Mouse (Mus musculus) liver, adult 2 months (tissue): ENCODE measurements around the gene Phactr3. TPM values are rescaled to one million over a fixed set of nuclear protein-coding genes. Genes with fewer than 3 reads are reported as not detected.
A peak's percentile ranks its signal among the peaks of the same experiment; 100 is the strongest.

Experiments
- DNase-seq: peaks from one replicate; pipeline ENCODE4 v3.0.0-alpha.2; 2011; ENCODE audit warnings: low read depth, low spot score; ENCODE audit errors: extremely low read depth
- H3K27ac ChIP-seq: fragments of 200-500 bp; replicated peaks from 2 replicates; pipeline ENCODE4 v1.5.1; 2012; ENCODE audit warnings: low read depth, mild to moderate bottlenecking, control low read depth, inconsistent platforms, low read length; ENCODE audit not compliant: insufficient read depth
- H3K27me3 ChIP-seq: fragments of 200-500 bp; 2 replicates; pipeline ENCODE4 v1.6.1; 2012; ENCODE audit warnings: mild to moderate bottlenecking, moderate library complexity, low read length, inconsistent platforms; ENCODE audit not compliant: control insufficient read depth, insufficient read depth
- H3K36me3 ChIP-seq: fragments of 200-500 bp; 2 replicates; pipeline ENCODE4 v1.6.1; 2012; ENCODE audit warnings: low read length, inconsistent platforms; ENCODE audit not compliant: control insufficient read depth, insufficient read depth
- H3K4me1 ChIP-seq: fragments of 200-500 bp; 2 replicates; pipeline ENCODE4 v1.6.1; 2011; ENCODE audit warnings: low read length; ENCODE audit not compliant: control insufficient read depth, insufficient read depth
- H3K4me3 ChIP-seq: fragments of 200-500 bp; 2 replicates; pipeline ENCODE4 v1.5.1; 2011; ENCODE audit warnings: low read depth, mild to moderate bottlenecking, control low read depth, low read length, moderate library complexity; ENCODE audit not compliant: insufficient read depth
- H3K79me2 ChIP-seq: fragments of 200-500 bp; 2 replicates; pipeline ENCODE4 v1.6.1; 2012; ENCODE audit warnings: inconsistent platforms, mild to moderate bottlenecking, low read length, moderate library complexity; ENCODE audit not compliant: control insufficient read depth, insufficient read depth
- H3K9ac ChIP-seq: fragments of 200-500 bp; 2 replicates; pipeline ENCODE4 v1.6.1; 2012; ENCODE audit warnings: low read depth, mild to moderate bottlenecking, control low read depth, inconsistent platforms, low read length
- CTCF ChIP-seq: fragments of 200-500 bp; IDR thresholded peaks from 2 replicates; pipeline ENCODE4 v1.5.1; 2011; ENCODE audit warnings: low read depth, low read length, control low read depth
- POLR2A ChIP-seq: fragments of 200-500 bp; IDR thresholded peaks from 2 replicates; pipeline ENCODE4 v1.6.1; 2011; ENCODE audit warnings: low read length, control low read depth; ENCODE audit not compliant: insufficient read depth; ENCODE audit errors: extremely low read depth
- WGBS: fragments of 180-500 bp; shearing (Covaris S2); methylation state at CpG from one replicate; pipeline ENCODE4 v1.1.7; 2018; 5-methylcytosine and 5-hydroxymethylcytosine counted together
- polyA plus RNA-seq: library from polyadenylated mRNA; depleted of rRNA; stranded (reverse); fragments of >200 nt; gene quantifications from 2 replicates; pipeline ENCODE4 v1.2.3, GENCODE M21; 2012
- total RNA-seq: library from RNA; depleted of rRNA; stranded (reverse); fragments of >200 nt; gene quantifications from 2 replicates; pipeline ENCODE4 v1.2.3, GENCODE M21; 2014

Phactr3 gene
- total and polyA plus RNA-seq, 2 experiments = not detected

GRCm38 (mm10) chr2:178220148-178220717 is 101.5 kb downstream of the Phactr3 start:
- TF ChIP-seq POLR2A = no peak
- no peak for TF ChIP-seq CTCF
- Histone ChIP-seq H3K27ac (no peak overlapping the region), H3K27me3 (no peaks in the 10 kb centered on the region), H3K4me1 (no peaks in the 10 kb centered on the region), H3K36me3 (no peaks in the 10 kb centered on the region), H3K79me2 (no peaks in the 10 kb centered on the region), H3K9ac (no peak overlapping the region), H3K4me3 (no peak overlapping the region)
- 87% methylated on average over 3 of the region's 3 CpGs for WGBS
- no peak for DNase-seq

GRCm38 (mm10) chr2:178221003-178221402 is 102.2 kb downstream of the Phactr3 start:
- H3K27me3 ChIP-seq = no peaks in the 10 kb centered on the region
- WGBS = 86% methylated on average over 3 of the region's 3 CpGs

GRCm38 (mm10) chr2:178229231-178229630 is 110.5 kb downstream of the Phactr3 start:
- H3K36me3 ChIP-seq = no peaks in the 10 kb centered on the region
- no peaks in the 10 kb centered on the region for H3K4me1 ChIP-seq
- WGBS = 72% methylated on average over 8 of the region's 8 CpGs
- no peak for TF ChIP-seq POLR2A
- no peak for TF ChIP-seq CTCF
- no peak for DNase-seq
- no peak overlapping the region for H3K27ac ChIP-seq
- H3K9ac ChIP-seq = no peak overlapping the region
- no peaks in the 10 kb centered on the region for H3K27me3 ChIP-seq
- H3K79me2 ChIP-seq = no peaks in the 10 kb centered on the region
- no peak overlapping the region for H3K4me3 ChIP-seq

More at GRCm38 (mm10) chr2:178221003-178221402, 102.2 kb downstream of the Phactr3 start:
- no peak overlapping the region for H3K27ac ChIP-seq
- H3K36me3 ChIP-seq = no peaks in the 10 kb centered on the region
- H3K4me3 ChIP-seq = no peak overlapping the region
- H3K79me2 ChIP-seq = no peaks in the 10 kb centered on the region
- H3K4me1 ChIP-seq = no peaks in the 10 kb centered on the region
- no peak overlapping the region for H3K9ac ChIP-seq
- no peak for DNase-seq
- TF ChIP-seq POLR2A (no peak), CTCF (no peak)

GRCm38 (mm10) chr2:178233487-178233886 is 114.7 kb downstream of the Phactr3 start:
- no peaks in the 10 kb centered on the region for H3K36me3 ChIP-seq
- no peaks in the 10 kb centered on the region for H3K27me3 ChIP-seq
- TF ChIP-seq CTCF (peak; percentile 26; the same call in 1 of the 2 replicates), POLR2A (no peak)
- no peak overlapping the region for H3K27ac ChIP-seq
- no peaks in the 10 kb centered on the region for H3K4me1 ChIP-seq
- no peak overlapping the region for H3K4me3 ChIP-seq
- H3K79me2 ChIP-seq = no peaks in the 10 kb centered on the region
- no peak overlapping the region for H3K9ac ChIP-seq
- 72% methylated on average over 5 of the region's 5 CpGs for WGBS
- no peak for DNase-seq

- H3K27ac ChIP-seq = no peak overlapping the region
- H3K4me1 ChIP-seq = no peaks in the 10 kb centered on the region
- DNase-seq = no peak
- H3K79me2 ChIP-seq = no peaks in the 10 kb centered on the region
- TF ChIP-seq POLR2A (no peak), CTCF (no peak)
- no peaks in the 10 kb centered on the region for H3K27me3 ChIP-seq
- 84% methylated on average over 3 of the region's 3 CpGs for WGBS
- no peak overlapping the region for H3K4me3 ChIP-seq
- no peaks in the 10 kb centered on the region for H3K36me3 ChIP-seq
- no peak overlapping the region for H3K9ac ChIP-seq
Observed at GRCm38 (mm10) chr2:178237056-178237455, 118.3 kb downstream of the Phactr3 start.

GRCm38 (mm10) chr2:178238503-178238902 is 119.7 kb downstream of the Phactr3 start:
- no peak overlapping the region for H3K9ac ChIP-seq

More at GRCm38 (mm10) chr2:178238503-178238902, 119.7 kb downstream of the Phactr3 start:
- no peak overlapping the region for H3K4me3 ChIP-seq
- H3K4me1 ChIP-seq = no peaks in the 10 kb centered on the region
- no peaks in the 10 kb centered on the region; the same call in 1 of the 2 replicates for H3K27me3 ChIP-seq
- TF ChIP-seq CTCF (no peak), POLR2A (no peak)
- no peak overlapping the region for H3K27ac ChIP-seq
- H3K36me3 ChIP-seq = no peaks in the 10 kb centered on the region
- no peak for DNase-seq
- 51% methylated on average over 2 of the region's 2 CpGs for WGBS
- H3K79me2 ChIP-seq = no peaks in the 10 kb centered on the region
